Mouse (Mus musculus): Measurements from ENCODE around the gene Arhgap28. TPM values are rescaled to one million over a fixed set of nuclear protein-coding genes. Genes with fewer than 3 reads are reported as not detected.

The Arhgap28 gene
- polyA plus RNA-seq, 1 experiment = 0.62 TPM

DNA sequence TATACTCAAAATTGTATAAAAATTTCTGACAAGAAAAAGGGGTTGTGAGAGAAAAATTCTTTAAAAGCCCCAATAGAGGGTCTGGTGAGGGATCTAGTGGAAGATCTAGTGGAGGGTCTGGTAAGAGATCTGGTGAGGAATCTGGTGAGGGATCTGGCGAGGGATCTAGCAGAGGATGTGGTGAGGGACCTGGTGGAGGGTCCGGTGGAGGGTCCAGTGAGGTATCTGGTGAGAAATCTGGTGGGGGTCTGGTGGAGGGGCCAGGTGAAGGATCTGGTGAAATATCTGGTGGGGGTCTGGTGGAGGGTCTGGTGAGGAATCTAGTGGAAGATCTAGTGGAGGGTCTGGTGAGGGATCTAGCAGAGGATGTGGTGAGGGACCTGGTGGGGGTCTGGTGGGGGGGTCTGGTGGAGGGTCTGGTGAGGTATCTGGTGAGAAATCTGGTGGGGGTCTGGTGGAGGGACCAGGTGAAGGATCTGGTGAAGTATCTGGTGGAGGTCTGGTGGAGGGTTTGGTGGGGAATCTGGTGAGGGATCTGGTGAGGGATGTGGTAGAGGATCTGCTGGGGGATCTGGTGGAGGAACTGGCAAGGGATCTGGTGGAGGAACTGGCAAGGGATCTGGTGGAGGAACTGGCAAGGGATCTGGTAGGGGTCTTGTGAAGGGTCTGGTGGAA is 10.4 kb downstream of the Arhgap28 start:
- DNase-seq (ENCODE audit: extremely low spot score in 1 of 2, low spot score in 1 of 2) = no peak

DNA sequence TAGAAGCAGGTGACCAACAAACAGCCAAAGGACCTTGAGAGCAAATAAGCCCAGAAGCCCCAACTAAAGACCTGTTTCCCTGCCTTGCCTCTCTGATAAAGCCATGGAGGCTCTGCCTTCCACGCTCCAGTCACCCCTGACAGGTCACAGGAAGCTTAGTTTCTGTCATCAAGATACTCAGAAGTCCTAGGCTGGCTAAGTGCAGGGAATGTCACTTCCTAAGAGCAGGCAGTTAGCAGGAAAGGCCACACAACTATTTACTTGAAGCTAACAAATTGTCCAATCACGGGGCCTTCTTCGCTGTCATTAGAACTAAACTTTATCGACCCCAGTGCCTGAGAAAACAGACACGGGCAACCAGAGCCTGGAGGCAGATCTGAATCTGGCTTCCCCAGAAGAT is 14.2 kb downstream of the Arhgap28 start:
- DNase-seq (ENCODE audit: extremely low spot score in 1 of 2, low spot score in 1 of 2) = no peak

DNA sequence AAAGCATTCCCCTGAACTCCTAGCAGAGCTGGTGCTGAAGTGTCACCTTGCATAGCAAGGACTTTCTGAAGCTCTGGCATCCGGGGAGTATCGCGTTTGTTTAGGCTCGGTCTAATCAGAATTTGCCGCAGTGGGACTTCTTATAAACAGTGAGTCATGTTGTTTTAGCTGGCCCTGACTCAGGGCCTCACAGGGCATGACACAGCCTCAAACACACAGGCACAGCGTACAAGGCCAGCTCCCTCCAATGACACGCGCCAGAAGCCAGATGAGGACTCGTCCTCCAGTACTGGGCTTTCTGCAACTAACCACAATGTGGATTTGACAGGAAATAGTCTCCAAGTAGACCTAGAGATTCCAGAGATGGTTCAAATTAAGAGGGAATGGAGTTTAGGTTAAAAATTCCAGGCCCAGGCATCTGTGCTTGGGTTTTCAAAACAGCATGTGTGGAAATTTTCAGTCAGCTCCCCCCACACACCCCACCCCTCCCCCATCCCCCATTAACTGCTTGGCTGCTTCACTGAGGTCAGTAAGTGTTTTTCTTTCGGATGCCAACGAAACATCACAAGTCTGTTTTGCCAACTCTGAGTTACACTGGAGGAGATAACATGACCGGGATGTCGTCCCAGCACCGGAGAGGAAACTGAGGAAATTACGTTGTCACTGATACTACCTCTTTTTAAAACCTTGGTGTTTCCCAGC is 14.8 kb downstream of the Arhgap28 start:
- no peak for DNase-seq (ENCODE audit: extremely low spot score in 1 of 2, low spot score in 1 of 2)

- no peak for DNase-seq (ENCODE audit: extremely low spot score in 1 of 2, low spot score in 1 of 2)
Observed at GRCm38 (mm10) chr17:67985532-67985931, 18.4 kb downstream of the Arhgap28 start.

GRCm38 (mm10) chr17:67980573-67980972 is 23.3 kb downstream of the Arhgap28 start:
- DNase-seq (ENCODE audit: extremely low spot score in 1 of 2, low spot score in 1 of 2) = no peak

DNA sequence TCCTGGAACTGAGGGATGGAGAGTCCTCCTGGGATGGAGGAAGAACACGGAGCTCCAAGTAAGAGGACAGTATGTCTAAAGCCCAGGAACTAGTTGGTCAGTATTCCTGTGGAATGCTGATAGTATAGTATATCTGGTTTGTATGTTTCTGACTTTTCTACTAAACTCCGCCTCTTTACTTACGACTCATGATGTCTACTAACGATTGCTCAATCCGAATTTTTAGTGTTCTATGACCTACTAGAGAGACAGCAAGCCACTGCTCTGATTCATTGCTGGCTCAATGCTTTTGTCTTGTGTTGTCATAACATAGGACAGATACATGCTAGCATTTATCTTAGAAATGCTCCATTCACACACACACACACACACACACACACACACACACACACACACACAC is 24.7 kb downstream of the Arhgap28 start:
- no peak for DNase-seq (ENCODE audit: extremely low spot score in 1 of 2, low spot score in 1 of 2)

DNA sequence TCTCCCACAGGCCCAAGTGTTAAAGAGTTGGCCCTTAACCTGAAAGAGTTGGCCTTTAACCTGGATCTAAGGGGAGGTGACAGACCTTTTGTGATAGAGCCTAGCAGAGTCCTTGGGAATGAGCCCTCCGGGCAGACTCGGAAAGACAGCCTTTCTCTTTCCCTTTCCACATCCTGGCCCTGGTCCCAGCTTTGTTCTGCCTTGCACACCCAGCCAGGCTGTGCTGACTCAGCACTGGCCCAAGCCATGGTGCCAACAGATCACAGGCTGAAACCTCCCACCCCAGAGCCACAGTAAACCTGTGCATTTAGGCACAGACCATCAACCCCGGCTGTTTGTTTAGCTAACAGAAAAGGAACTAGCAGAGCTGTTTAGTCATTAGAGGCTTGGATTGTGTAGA is 25.1 kb downstream of the Arhgap28 start:
- no peak for DNase-seq (ENCODE audit: extremely low spot score in 1 of 2, low spot score in 1 of 2)

GRCm38 (mm10) chr17:67976465-67976864 is 27.5 kb downstream of the Arhgap28 start:
- DNase-seq (ENCODE audit: extremely low spot score in 1 of 2, low spot score in 1 of 2) = no peak

DNA sequence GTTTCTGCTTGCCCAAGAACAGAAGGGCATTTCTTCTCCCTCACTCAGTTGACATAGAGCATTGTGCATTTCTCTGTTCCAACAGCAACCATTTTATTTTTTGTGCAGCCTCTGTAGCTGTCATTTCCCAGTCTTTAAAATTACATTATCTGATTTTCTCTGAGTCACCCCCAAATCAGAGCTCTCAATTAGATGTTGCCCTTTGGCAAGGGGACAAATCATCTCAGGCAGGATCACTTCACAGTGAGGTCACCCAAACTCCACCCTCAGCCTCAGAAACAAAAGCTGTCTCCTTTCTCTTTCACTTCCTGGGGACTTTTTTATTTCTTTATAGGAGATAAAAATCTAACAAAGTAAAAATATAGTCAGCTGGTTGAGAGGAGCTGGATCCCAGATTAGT is 27.9 kb downstream of the Arhgap28 start:
- DNase-seq (ENCODE audit: extremely low spot score in 1 of 2, low spot score in 1 of 2) = no peak

GRCm38 (mm10) chr17:67974679-67975078 is 29.2 kb downstream of the Arhgap28 start:
- no peak for DNase-seq (ENCODE audit: extremely low spot score in 1 of 2, low spot score in 1 of 2)

DNA sequence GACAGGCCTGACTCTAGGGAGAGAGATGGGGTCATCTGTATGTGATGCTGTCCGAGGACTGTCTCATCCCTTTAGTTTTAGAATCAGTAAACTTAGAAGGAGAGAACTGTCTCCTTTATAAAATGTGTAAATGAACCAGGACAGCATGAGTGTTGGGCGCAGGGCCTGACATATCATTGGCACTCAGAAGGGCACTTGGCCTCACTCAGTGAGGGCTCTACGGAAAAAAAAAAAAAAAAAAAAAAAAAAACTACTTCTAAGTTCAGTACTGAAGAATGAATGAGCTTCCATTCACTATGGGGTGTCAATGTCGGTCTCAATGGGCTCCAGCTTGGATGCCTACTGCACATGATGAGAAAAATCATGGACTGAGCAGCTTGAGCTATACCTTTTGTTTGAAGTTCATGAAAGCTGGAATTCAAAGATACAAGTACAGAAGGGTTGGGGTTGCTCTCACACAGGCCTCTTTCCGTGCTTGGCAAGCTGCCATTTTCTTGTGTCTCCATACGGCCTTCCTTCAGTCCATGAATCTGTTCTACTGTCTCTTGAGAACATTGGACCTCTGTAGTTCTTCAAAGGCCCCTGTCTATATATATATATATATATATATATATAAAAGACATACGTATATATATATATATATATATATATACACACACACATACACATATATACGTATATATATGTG is 36.9 kb downstream of the Arhgap28 start:
- DNase-seq (ENCODE audit: extremely low spot score in 1 of 2, low spot score in 1 of 2) = no peak

GRCm38 (mm10) chr17:67962858-67963257 is 41.1 kb downstream of the Arhgap28 start:
- no peak for DNase-seq (ENCODE audit: extremely low spot score in 1 of 2, low spot score in 1 of 2)

- peak in 1 of 2 experiments; percentile 35 for DNase-seq (ENCODE audit: extremely low spot score in 1 of 2, low spot score in 1 of 2)
Observed at GRCm38 (mm10) chr17:67962020-67962419, 41.9 kb downstream of the Arhgap28 start.

- no peak for DNase-seq (ENCODE audit: extremely low spot score in 1 of 2, low spot score in 1 of 2)
Observed at GRCm38 (mm10) chr17:67958909-67959308, 45.0 kb downstream of the Arhgap28 start.

GRCm38 (mm10) chr17:67957603-67958002 is 46.3 kb downstream of the Arhgap28 start:
- DNase-seq (ENCODE audit: extremely low spot score in 1 of 2, low spot score in 1 of 2) = no peak

- DNase-seq (ENCODE audit: extremely low spot score in 1 of 2, low spot score in 1 of 2) = no peak
Observed at GRCm38 (mm10) chr17:67955876-67956690, 47.8 kb downstream of the Arhgap28 start.

DNA sequence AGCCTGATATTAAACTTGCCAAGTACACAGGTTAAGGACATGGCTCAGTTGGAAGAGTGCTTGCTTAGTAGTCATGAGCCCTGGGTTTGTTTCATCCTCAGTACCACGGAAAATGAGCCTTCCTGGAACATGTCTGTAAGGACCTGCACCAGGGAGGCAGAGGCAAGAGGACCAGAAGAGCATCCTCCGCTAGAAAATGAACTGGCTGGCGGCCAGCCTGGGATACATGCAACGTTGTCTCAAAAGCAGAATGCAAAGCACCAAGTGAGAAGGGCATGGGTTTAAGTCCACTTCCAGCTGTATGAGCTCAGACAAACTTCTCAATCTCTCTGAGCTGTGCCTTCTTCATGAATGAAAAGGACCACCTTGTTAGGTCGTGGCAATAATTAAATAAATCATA is 49.0 kb downstream of the Arhgap28 start:
- DNase-seq (ENCODE audit: extremely low spot score in 1 of 2, low spot score in 1 of 2) = no peak

GRCm38 (mm10) chr17:67950523-67951213 is 53.3 kb downstream of the Arhgap28 start:
- DNase-seq (ENCODE audit: extremely low spot score in 1 of 2, low spot score in 1 of 2) = no peak

DNA sequence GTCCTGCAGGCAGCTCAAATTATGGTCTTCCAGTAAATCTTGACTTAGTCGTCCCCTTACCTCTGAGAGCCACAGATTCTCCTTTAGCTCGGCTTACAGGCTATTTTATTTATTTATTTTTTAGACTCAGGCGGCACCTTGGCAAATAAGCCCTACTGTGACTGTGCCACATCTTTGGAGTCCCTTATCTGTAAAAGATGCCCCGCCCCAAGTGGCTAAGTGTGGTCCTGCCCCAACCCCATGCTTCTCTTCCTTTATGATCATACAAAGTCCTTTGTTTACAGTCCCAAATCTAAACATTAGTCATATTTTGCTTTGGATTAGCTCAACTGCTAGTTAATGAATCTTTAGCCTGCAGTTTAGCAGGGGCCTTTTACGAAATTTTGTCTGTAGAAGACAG is 55.3 kb downstream of the Arhgap28 start:
- DNase-seq (ENCODE audit: extremely low spot score in 1 of 2, low spot score in 1 of 2) = no peak

GRCm38 (mm10) chr17:67945453-67945852 is 58.5 kb downstream of the Arhgap28 start:
- DNase-seq (ENCODE audit: extremely low spot score in 1 of 2, low spot score in 1 of 2) = no peak
